Mouse (Mus musculus): ENCODE data around the gene Esrra. TPM values are rescaled to one million over a fixed set of nuclear protein-coding genes. Genes with fewer than 3 reads are reported as not detected.
A peak's percentile ranks its signal among the peaks of the same experiment; 100 is the strongest.

The Esrra gene
- total RNA-seq, 2 experiments from 2014 or later, result 57.0 to 59.8 TPM

GRCm38 (mm10) chr19:6940396-6941351, 19.1 kb upstream of the Esrra start:
- DNase-seq, result no peak

- DNase-seq, result no peak
These were observed 17.7 kb upstream of the Esrra start for GRCm38 (mm10) chr19:6939106-6940002.

- no peak for DNase-seq
These were observed 16.2 kb upstream of the Esrra start for GRCm38 (mm10) chr19:6937541-6938465.

GRCm38 (mm10) chr19:6936299-6936698, 14.7 kb upstream of the Esrra start:
- no peak for DNase-seq

- DNase-seq, result no peak
These were observed 12.8 kb upstream of the Esrra start, which contains the start of gene Kcnk4 for GRCm38 (mm10) chr19:6934195-6934977. Gene Kcnk4 (minus strand): TSS chr19:6934515.

GRCm38 (mm10) chr19:6933436-6934194, 12.0 kb upstream of the Esrra start:
- DNase-seq, result no peak

GRCm38 (mm10) chr19:6933102-6933435, 11.5 kb upstream of the Esrra start:
- DNase-seq, result no peak

- DNase-seq, result no peak
These were observed 10.4 kb upstream of the Esrra start for GRCm38 (mm10) chr19:6932018-6932417.

GRCm38 (mm10) chr19:6931002-6931401, 9.4 kb upstream of the Esrra start:
- DNase-seq, result no peak

- DNase-seq, result no peak
These were observed 6.5 kb upstream of the Esrra start for GRCm38 (mm10) chr19:6928080-6928479.

- DNase-seq, result no peak
These were observed 5.1 kb upstream of the Esrra start for GRCm38 (mm10) chr19:6926559-6927255.

GRCm38 (mm10) chr19:6925611-6926329, 4.2 kb upstream of the Esrra start:
- DNase-seq, result no peak

GRCm38 (mm10) chr19:6925307-6925573, 3.6 kb upstream of the Esrra start, which contains the start of gene Catsperz:
Gene Catsperz (minus strand): TSS chr19:6925380.
- no peak for DNase-seq

- DNase-seq, result peak; percentile 81 to 87
These were observed 3.1 kb upstream of the Esrra start for GRCm38 (mm10) chr19:6924461-6925306.

- no peak for DNase-seq
These were observed 1.5 kb upstream of the Esrra start for GRCm38 (mm10) chr19:6922901-6923735.

- DNase-seq, result no peak
These were observed 624 bp downstream of the Esrra start for GRCm38 (mm10) chr19:6920741-6921636.

Data from layer of hippocampus, postnatal 36 days (tissue).